Mouse (Mus musculus) thymus, adult 2 months (tissue): Measurements from ENCODE around the gene Zfp827.

Experiments
- CTCF ChIP-seq: fragments of 200-500 bp; IDR thresholded peaks from 2 replicates; pipeline ENCODE4 v1.5.1; 2012; ENCODE audit warnings: mild to moderate bottlenecking, control low read depth, low read length, moderate library complexity, borderline replicate concordance; ENCODE audit not compliant: control insufficient read depth, poor library complexity, insufficient read depth; ENCODE audit errors: extremely low read depth
- POLR2A ChIP-seq: fragments of 200-500 bp; IDR thresholded peaks from 2 replicates; pipeline ENCODE4 v1.6.1; 2012; ENCODE audit warnings: mild to moderate bottlenecking, low read length, control low read depth, moderate library complexity; ENCODE audit not compliant: control insufficient read depth, poor library complexity, insufficient read depth; ENCODE audit errors: extremely low read depth

GRCm38 (mm10) chr8:79042252-79042651 lies 14.0 kb downstream of the Zfp827 start:
- TF ChIP-seq CTCF (no peak), POLR2A (no peak)
